Mouse (Mus musculus) ES-CJ7 (cell line): Measurements from ENCODE around the gene Ttc28.
A peak's percentile ranks its signal among the peaks of the same experiment; 100 is the strongest.
"Not testable (repeated sequence)": the region's sequence is repeated elsewhere in the genome, so short reads cannot be mapped to it uniquely, and the experiment has no call there.

Experiments
- DNase-seq: peaks from one replicate; pipeline ENCODE4 v3.0.0; 2011; ENCODE audit warnings: low read depth, low spot score

The Ttc28 gene

GRCm38 (mm10) chr5:111229671-111230070 is 350.1 kb downstream of the Ttc28 start:
- no peak for DNase-seq

DNA sequence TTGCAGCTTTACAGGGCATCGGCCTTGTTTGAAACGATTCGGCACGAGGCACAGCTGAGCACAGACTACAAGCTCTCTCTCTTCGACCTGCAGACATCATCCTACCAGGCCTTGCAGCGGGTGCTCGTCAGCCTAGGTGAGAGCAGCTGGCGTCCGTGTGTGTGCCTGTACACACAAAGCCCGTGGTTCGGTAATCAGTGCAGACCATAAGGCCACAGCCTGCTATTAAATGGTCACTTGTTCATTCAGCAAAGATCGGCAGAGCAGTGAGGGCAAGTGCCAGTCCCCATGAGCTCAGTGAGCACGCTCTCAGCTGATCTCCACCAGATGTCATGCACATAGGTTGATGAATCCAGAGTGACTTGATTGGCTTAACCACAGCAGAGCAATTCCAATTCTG is 351.4 kb downstream of the Ttc28 start:
- no peak for DNase-seq

- no peak for DNase-seq
Measured at GRCm38 (mm10) chr5:111231769-111232168, 352.2 kb downstream of the Ttc28 start.

- no peak for DNase-seq
Measured at GRCm38 (mm10) chr5:111233022-111233709, 353.6 kb downstream of the Ttc28 start.

DNA sequence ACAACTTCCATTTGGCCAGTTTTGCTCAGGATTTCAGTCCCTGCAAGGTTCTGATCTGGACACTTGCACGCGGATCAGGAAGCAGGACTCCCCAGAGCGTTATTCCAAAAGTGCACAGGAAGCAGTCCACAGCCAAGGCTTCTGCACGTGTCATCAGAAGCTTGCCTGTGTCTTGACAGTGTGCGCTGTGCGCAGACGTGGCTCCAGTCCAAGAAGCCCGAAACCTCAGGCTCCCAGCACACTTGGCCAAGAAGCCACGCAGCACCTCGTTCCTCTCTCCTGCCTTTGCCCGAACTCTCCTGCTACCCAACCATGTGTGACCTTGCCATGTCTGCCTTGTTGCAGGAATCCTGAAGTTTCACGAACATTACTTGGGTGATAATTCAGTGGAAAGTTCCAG is 355.5 kb downstream of the Ttc28 start:
- no peak for DNase-seq

- DNase-seq, result no peak
Measured at GRCm38 (mm10) chr5:111237176-111237636, 357.6 kb downstream of the Ttc28 start.

DNA sequence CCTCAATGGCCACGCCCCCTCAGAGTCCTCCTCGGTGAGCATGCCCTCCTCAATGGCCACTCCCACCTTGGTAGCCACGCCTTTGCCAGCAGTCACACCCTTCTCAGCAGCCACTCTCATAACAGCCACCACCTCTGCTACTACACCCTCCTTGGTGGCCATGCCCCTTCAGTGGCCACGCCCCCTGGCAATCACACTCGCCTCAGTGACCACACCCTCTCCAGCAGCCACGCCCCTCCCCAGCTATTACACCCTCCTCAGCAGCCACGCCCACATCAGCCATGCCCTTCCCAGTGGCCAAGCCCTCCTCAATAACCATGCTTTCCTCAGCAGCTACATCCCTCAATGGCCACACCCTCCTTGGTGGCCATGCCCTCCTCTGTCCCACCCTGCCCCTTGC is 359.6 kb downstream of the Ttc28 start:
- DNase-seq, result peak; percentile 84

DNA sequence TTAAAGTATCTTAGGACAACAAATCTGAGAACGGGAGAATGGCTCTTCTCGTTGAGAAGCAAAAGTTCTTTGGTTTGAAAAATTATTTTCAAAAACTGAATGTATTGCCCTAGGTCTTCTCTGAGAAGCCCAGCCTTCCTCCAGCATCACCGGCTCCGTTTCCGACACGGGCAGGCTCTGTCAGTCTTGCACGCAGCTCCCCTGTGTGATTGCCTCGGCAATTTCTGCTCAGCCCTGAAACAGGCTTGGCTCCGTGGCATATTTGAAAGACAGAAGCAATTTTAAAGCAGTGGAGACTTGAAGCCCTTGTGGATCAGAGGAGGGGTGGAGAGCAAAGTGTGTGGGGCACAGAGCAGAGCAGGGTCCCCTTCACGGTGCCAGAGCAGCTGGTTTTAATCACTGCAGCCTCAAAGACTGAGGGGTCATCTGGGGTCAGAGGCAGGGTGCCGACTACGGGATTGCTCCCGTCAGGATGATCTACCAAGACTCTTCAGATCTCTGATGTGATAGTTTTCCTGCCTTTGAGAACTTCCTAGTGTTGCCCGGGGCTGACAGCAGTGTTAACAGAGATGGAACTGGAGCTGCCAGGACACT is 363.9 kb downstream of the Ttc28 start:
- DNase-seq, result no peak

DNA sequence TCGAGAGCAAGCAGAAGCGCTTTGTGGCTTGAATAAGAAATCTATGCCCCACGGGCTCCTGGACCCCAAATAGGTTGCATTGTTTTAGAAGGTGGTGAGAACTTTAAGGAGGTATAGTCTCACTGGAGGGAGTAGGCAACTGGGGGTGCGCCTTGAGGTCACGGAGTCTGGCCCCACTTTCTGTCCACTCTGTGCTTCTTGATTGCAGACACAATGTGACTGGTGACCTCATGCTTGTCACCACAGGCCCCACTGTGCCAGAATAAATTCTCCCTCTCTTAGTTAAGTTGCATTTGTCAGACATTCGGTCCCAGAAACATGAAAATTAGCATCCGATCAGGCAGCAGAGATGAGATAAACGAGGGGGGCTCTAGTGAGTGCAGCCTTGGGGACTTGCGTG is 364.5 kb downstream of the Ttc28 start:
- DNase-seq, result no peak

DNA sequence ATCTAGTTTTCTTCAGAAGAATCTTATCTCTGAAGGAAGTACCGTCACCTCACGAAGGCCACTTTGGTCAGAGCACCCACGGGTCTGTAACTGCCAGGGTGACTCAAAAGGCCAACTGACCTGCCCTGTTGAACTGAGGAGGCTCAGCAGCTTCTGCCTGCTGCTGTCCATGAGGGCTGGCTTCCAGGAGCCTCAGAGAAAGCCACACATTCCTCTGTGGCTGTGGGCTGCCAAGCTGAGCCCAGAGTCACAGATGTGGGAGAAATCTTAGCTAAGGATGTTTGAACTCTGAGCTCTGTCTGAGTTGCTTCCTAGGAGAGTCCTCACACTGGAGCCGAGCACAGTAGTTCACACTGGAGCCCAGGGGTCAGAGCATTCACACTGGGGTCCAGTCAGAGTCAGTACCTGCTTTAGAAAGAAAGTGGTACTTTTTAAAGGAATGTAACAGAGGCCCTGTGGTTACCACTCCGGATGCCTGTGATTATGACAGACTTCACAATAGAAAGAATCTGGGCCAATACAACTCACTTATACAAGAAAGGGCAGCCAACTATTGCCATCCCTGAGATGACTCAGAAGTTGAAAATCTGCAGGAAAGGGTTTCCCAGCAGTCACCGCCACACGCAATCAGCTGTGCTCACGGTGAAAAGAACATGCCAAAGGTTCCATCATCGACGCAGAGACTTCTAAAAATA is 368.1 kb downstream of the Ttc28 start:
- no peak for DNase-seq

GRCm38 (mm10) chr5:111252147-111252546 is 372.5 kb downstream of the Ttc28 start:
- peak; percentile 39 for DNase-seq

- DNase-seq, result no peak
Measured at GRCm38 (mm10) chr5:111254362-111254761, 374.8 kb downstream of the Ttc28 start.

- no peak for DNase-seq
Measured at GRCm38 (mm10) chr5:111254781-111255180, 375.2 kb downstream of the Ttc28 start.

DNA sequence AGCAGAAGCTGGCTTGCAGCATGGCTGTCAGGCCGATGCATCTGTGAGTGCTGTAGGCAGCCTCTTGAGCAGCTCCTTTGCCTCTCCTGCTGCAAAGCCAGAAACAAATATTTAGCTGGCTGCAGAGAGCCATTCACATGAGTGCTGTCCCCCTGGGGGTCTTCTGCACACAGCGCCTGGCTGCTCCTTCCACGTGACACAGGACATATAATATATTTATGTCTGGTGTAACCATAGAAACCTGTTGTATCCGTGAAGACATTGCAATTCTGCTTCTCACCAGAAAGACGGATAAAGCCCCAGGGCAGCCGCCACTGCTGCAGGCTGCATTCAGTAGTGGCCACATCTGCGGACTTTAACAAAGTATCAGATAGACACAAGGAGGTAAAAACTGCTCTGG is 376.6 kb downstream of the Ttc28 start:
- DNase-seq, result no peak

DNA sequence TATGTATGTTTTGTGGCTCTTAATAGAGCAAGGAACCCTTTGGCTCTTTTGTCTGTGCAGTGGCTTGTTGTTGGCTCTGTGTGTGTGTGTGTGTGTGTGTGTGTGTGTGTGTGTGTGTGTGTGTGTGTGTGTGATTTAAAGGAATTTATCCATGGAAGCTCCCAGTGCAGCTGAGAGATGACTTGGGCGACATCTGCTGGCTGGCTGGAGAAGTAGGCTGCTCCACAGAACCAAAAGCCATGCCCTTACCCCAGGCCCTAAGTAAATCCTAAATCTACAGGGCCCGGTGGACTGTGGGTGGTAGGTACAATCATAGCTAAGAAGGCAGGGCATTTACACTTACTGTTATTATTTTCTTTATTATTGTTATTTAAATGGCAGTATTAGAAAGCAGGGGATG is 377.5 kb downstream of the Ttc28 start:
- peak; percentile 72 for DNase-seq

DNA sequence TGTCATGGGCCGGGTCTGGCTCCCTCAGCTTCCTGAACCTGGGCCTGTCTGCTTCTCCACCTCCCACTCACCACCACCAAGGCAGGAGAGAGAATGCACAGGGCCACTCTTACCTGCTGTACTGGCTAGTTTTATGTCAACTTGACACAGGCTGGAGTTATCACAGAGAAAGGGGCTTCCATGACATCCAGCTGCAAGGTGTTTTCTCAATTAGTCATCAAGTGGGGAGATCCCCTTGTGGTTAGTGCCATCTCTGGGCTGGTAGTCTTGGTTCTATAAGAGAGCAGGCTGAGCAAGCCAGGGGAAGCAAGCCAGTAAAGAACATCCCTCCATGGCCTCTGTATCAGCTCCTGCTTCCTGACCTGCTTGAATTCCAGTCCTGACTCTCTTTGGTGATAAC is 381.6 kb downstream of the Ttc28 start:
- DNase-seq, result not testable (repeated sequence)

- DNase-seq, result no peak
Measured at GRCm38 (mm10) chr5:111261733-111262573, 382.4 kb downstream of the Ttc28 start.

- no peak for DNase-seq
Measured at GRCm38 (mm10) chr5:111262574-111263239, 383.1 kb downstream of the Ttc28 start.

DNA sequence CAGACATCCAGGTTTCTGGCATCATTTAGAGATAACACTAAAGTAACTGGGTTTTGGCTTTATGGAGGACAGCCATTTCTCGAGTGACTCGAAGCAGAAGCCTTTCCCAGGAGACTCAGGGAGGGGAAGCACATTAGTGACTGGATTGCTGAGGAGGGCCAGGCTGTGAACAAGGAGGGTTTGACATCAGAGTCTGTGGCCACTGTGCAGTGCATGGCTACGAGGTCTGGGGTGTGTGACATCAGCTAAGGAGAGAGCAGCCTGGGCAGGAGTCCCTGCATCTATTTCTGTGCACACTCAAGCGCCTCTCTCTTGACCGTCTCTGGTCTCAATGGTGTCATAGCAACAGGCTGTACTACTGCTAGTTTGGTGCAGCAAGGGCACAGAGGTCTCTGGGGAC is 383.8 kb downstream of the Ttc28 start:
- no peak for DNase-seq

DNA sequence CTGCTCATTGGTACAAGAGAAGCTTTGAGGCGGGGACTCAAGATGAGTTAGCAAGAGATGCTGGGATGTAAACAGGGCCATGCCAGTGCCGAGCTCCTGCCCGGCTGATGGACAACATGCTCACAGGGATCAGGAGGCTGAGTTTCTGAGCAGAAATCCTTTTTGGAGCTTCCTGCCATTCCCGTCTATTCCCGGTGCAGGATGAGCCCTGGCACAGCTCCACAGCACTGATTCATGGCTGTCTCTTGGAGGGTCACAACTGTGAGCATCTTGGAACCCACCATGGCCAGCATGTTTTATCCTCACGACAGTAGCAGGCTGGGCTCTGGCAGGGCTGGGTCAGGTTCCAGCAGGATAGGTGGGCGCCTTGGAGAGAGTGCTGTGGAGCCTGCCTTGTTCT is 384.9 kb downstream of the Ttc28 start:
- no peak for DNase-seq

GRCm38 (mm10) chr5:111266658-111267057 is 387.1 kb downstream of the Ttc28 start:
- no peak for DNase-seq
